Mouse (Mus musculus) hindbrain, embryonic 14.5 days (tissue): ENCODE data around the gene Prr19. TPM values are rescaled to one million over a fixed set of nuclear protein-coding genes. Genes with fewer than 3 reads are reported as not detected.
A peak's percentile ranks its signal among the peaks of the same experiment; 100 is the strongest.

Source experiments
- ATAC-seq: fragments of 200-750 bp; cut with Nextera tagmentation; 2 replicates; pipeline ENCODE4 v1.8.0; 2017; ENCODE audit warnings: moderate number of reproducible peaks, mild to moderate bottlenecking, moderate TSS enrichment, moderate library complexity; ENCODE audit not compliant: low FRiP score
- DNase-seq: peaks from one replicate; pipeline ENCODE4 v3.0.0-alpha.2; 2015; ENCODE audit warnings: low spot score
- H3K27ac ChIP-seq: fragments of 300-500 bp; sonication (generic); 2 replicates; pipeline ENCODE4 v1.5.1; 2014; ENCODE audit warnings: mild to moderate bottlenecking, moderate library complexity
- H3K27me3 ChIP-seq: fragments of 300-500 bp; sonication (generic); 2 replicates; pipeline ENCODE4 v1.6.1; 2014; ENCODE audit warnings: mild to moderate bottlenecking, low read length, mixed read lengths; ENCODE audit not compliant: control insufficient read depth, insufficient read depth
- H3K36me3 ChIP-seq: fragments of 300-500 bp; sonication (generic); replicated peaks from 2 replicates; pipeline ENCODE4 v1.6.1; 2014; ENCODE audit not compliant: control insufficient read depth, insufficient read depth
- H3K4me1 ChIP-seq: fragments of 300-500 bp; sonication (generic); replicated peaks from 2 replicates; pipeline ENCODE4 v1.6.1; 2014; ENCODE audit warnings: antibody characterized with exemption, low read length, mixed read lengths; ENCODE audit not compliant: control insufficient read depth, insufficient read depth
- H3K4me2 ChIP-seq: fragments of 300-500 bp; sonication (generic); replicated peaks from 2 replicates; pipeline ENCODE4 v1.6.1; 2014; ENCODE audit warnings: mild to moderate bottlenecking, moderate library complexity
- H3K4me3 ChIP-seq: fragments of 300-500 bp; sonication (generic); replicated peaks from 2 replicates; pipeline ENCODE4 v1.5.1; 2014; ENCODE audit warnings: mild to moderate bottlenecking, low read length
- H3K9ac ChIP-seq: fragments of 300-500 bp; sonication (generic); 2 replicates; pipeline ENCODE4 v1.6.1; 2014
- H3K9me3 ChIP-seq: fragments of 300-500 bp; sonication (generic); 2 replicates; pipeline ENCODE4 v1.6.1; 2016; ENCODE audit warnings: low read length; ENCODE audit not compliant: control insufficient read depth
- WGBS: fragments of 180-500 bp; shearing (Covaris S2); extraction: QIAGEN DNeasy Blood & Tissue Kit; methylation state at CpG from one replicate; pipeline ENCODE4 v1.1.7; 2014; 5-methylcytosine and 5-hydroxymethylcytosine counted together
- polyA plus RNA-seq: library from polyadenylated mRNA; unstranded; fragments of >200 nt; fragmentation: Nextera tagmentation; extraction: Ambion mirVana; gene quantifications from 2 replicates; pipeline ENCODE4 v1.2.1, GENCODE M21; 2014

Gene Prr19
- polyA plus RNA-seq, 1 experiment from 2014 or later: 4.2 TPM

GRCm38 (mm10) chr7:25309425-25309824 lies 8.2 kb downstream of the Prr19 start:
- Histone ChIP-seq H3K36me3 (peaks cover 16% of the 10 kb centered on the region), H3K9me3 (no peaks in the 10 kb centered on the region), H3K4me2 (no peak overlapping the region), H3K27me3 (peaks cover 34% of the 10 kb centered on the region), H3K9ac (no peak overlapping the region), H3K4me1 (peaks cover 15% of the 10 kb centered on the region), H3K4me3 (no peak overlapping the region), H3K27ac (no peak overlapping the region)
- WGBS: 90% methylated on average over 9 of the region's 9 CpGs
- ATAC-seq (no peak), DNase-seq (no peak)

- H3K9me3 ChIP-seq: no peaks in the 10 kb centered on the region
- no peak overlapping the region for H3K4me3 ChIP-seq
- H3K27ac ChIP-seq: no peak overlapping the region
- WGBS: 73% methylated on average over 11 of the region's 11 CpGs
- H3K4me1 ChIP-seq: peaks cover 13% of the 10 kb centered on the region; the same call in 1 of the 2 replicates
- H3K4me2 ChIP-seq: no peak overlapping the region
- peaks cover 46% of the 10 kb centered on the region for H3K27me3 ChIP-seq
- ATAC-seq: no peak
- H3K9ac ChIP-seq: no peak overlapping the region
- H3K36me3 ChIP-seq: peaks cover 20% of the 10 kb centered on the region
- DNase-seq: no peak
Observed at GRCm38 (mm10) chr7:25311193-25311592, 10.0 kb downstream of the Prr19 start.

GRCm38 (mm10) chr7:25313325-25313724 lies 12.1 kb downstream of the Prr19 start:
- Histone ChIP-seq H3K9ac (no peak overlapping the region), H3K4me3 (no peak overlapping the region), H3K4me2 (no peak overlapping the region), H3K27me3 (peaks cover 46% of the 10 kb centered on the region), H3K27ac (no peak overlapping the region), H3K9me3 (no peaks in the 10 kb centered on the region), H3K36me3 (peaks cover 20% of the 10 kb centered on the region), H3K4me1 (peaks cover 17% of the 10 kb centered on the region)
- 48% methylated on average over 7 of the region's 7 CpGs for WGBS
- ATAC-seq (no peak), DNase-seq (no peak)

- H3K4me3 ChIP-seq: peak overlapping the region; percentile 22
- H3K9me3 ChIP-seq: no peaks in the 10 kb centered on the region
- peak overlapping the region; percentile 53 for H3K4me2 ChIP-seq
- H3K27ac ChIP-seq: no peak overlapping the region
- peaks cover 46% of the 10 kb centered on the region for H3K27me3 ChIP-seq
- 7% methylated on average over 50 of the region's 51 CpGs for WGBS
- peaks cover 20% of the 10 kb centered on the region for H3K36me3 ChIP-seq
- DNase-seq: no peak
- peaks cover 25% of the 10 kb centered on the region for H3K4me1 ChIP-seq
- H3K9ac ChIP-seq: peak overlapping the region; percentile 44
- no peak for ATAC-seq
Observed at GRCm38 (mm10) chr7:25314606-25315305, 13.5 kb downstream of the Prr19 start.

GRCm38 (mm10) chr7:25315306-25316041 lies 14.3 kb downstream of the Prr19 start:
- 2% methylated on average over 61 of the region's 69 CpGs for WGBS
- Histone ChIP-seq H3K27me3 (peaks cover 46% of the 10 kb centered on the region), H3K9ac (peak overlapping the region; percentile 44), H3K27ac (no peak overlapping the region), H3K9me3 (no peaks in the 10 kb centered on the region), H3K36me3 (peaks cover 20% of the 10 kb centered on the region), H3K4me1 (peaks cover 25% of the 10 kb centered on the region), H3K4me3 (peak overlapping the region; percentile 22), H3K4me2 (peak overlapping the region; percentile 53)
- DNase-seq (no peak), ATAC-seq (no peak)

GRCm38 (mm10) chr7:25316532-25317445 lies 15.6 kb downstream of the Prr19 start, which contains the start of gene Megf8:
TSS of gene Megf8 (plus strand) at chr7:25317164.
- WGBS: 1% methylated on average over 51 of the region's 52 CpGs
- no peaks in the 10 kb centered on the region for H3K9me3 ChIP-seq
- peak within 1 kb of the TSS; percentile 83 for H3K27ac ChIP-seq
- peak within 1 kb of the TSS; percentile 97 for H3K4me2 ChIP-seq
- H3K36me3 ChIP-seq: peaks cover 16% of the 10 kb centered on the region
- H3K9ac ChIP-seq: peak within 1 kb of the TSS; percentile 87
- peaks cover 39% of the 10 kb centered on the region for H3K27me3 ChIP-seq
- peak within 1 kb of the TSS; percentile 67 for H3K4me3 ChIP-seq
- H3K4me1 ChIP-seq: peaks cover 30% of the 10 kb centered on the region
- DNase-seq (peak; percentile 99), ATAC-seq (peak; percentile 98)

- no peak for DNase-seq
- peaks cover 34% of the 10 kb centered on the region for H3K4me1 ChIP-seq
- 11% methylated on average over 21 of the region's 21 CpGs for WGBS
Observed at GRCm38 (mm10) chr7:25317446-25317999, 16.3 kb downstream of the Prr19 start.

GRCm38 (mm10) chr7:25322058-25322484 lies 20.9 kb downstream of the Prr19 start:
- Histone ChIP-seq H3K9me3 (no peaks in the 10 kb centered on the region), H3K4me2 (no peak overlapping the region; the same call in 1 of the 2 replicates)
- no peak for DNase-seq

More at GRCm38 (mm10) chr7:25317446-25317999, 16.3 kb downstream of the Prr19 start:
- Histone ChIP-seq H3K36me3 (peaks cover 9% of the 10 kb centered on the region; the same call in 1 of the 2 replicates), H3K27me3 (peaks cover 31% of the 10 kb centered on the region), H3K9me3 (no peaks in the 10 kb centered on the region), H3K27ac (peak overlapping the region; percentile 83), H3K4me3 (peak overlapping the region; percentile 67), H3K9ac (peak overlapping the region; percentile 87), H3K4me2 (peak overlapping the region; percentile 97)
- no peak for ATAC-seq

More at GRCm38 (mm10) chr7:25322058-25322484, 20.9 kb downstream of the Prr19 start:
- Histone ChIP-seq H3K9ac (no peak overlapping the region), H3K27me3 (no peaks in the 10 kb centered on the region), H3K36me3 (no peaks in the 10 kb centered on the region), H3K4me1 (peaks cover 29% of the 10 kb centered on the region), H3K4me3 (no peak overlapping the region), H3K27ac (0 out of 2 replicates have a peak overlapping the region, but pooled peaks have one; percentile 32)
- no peak for ATAC-seq
- 14% methylated on average over 6 of the region's 6 CpGs for WGBS
